Mouse (Mus musculus) lung, postnatal 10 days (tissue): ENCODE measurements around the gene Ggact.
A peak's percentile ranks its signal among the peaks of the same experiment; 100 is the strongest.

ENCODE experiments used
- DNase-seq: peaks from one replicate; pipeline ENCODE4 v3.0.0; 2021

Gene Ggact

GRCm38 (mm10) chr14:122896106-122896505 is 17.5 kb downstream of the Ggact start:
- no peak for DNase-seq

- no peak for DNase-seq
Observed at GRCm38 (mm10) chr14:122891470-122891968, 22.0 kb downstream of the Ggact start.

GRCm38 (mm10) chr14:122888480-122888872 is 25.1 kb downstream of the Ggact start:
- no peak for DNase-seq

GRCm38 (mm10) chr14:122887702-122888479 is 25.7 kb downstream of the Ggact start:
- no peak for DNase-seq

- DNase-seq = no peak
Observed at GRCm38 (mm10) chr14:122887278-122887677, 26.3 kb downstream of the Ggact start.

GRCm38 (mm10) chr14:122885893-122886292 is 27.7 kb downstream of the Ggact start:
- DNase-seq = no peak

- peak; percentile 35 for DNase-seq
Observed at GRCm38 (mm10) chr14:122883821-122884584, 29.6 kb downstream of the Ggact start.

- DNase-seq = no peak
Observed at GRCm38 (mm10) chr14:122883410-122883806, 30.1 kb downstream of the Ggact start.

- DNase-seq = no peak
Observed at GRCm38 (mm10) chr14:122882795-122883409, 30.7 kb downstream of the Ggact start.

GRCm38 (mm10) chr14:122882201-122882639 is 31.3 kb downstream of the Ggact start:
- DNase-seq = no peak

GRCm38 (mm10) chr14:122881699-122882098 is 31.9 kb downstream of the Ggact start:
- DNase-seq = no peak

- DNase-seq = no peak
Observed at GRCm38 (mm10) chr14:122880291-122880690, 33.3 kb downstream of the Ggact start.

- DNase-seq = no peak
Observed at GRCm38 (mm10) chr14:122877787-122878186, 35.8 kb downstream of the Ggact start.

- no peak for DNase-seq
Observed at GRCm38 (mm10) chr14:122876723-122877122, 36.8 kb downstream of the Ggact start.

- DNase-seq = peak; percentile 79
Observed at GRCm38 (mm10) chr14:122876163-122876562, 37.4 kb downstream of the Ggact start.

GRCm38 (mm10) chr14:122875636-122876035 is 37.9 kb downstream of the Ggact start:
- DNase-seq = no peak

- DNase-seq = no peak
Observed at GRCm38 (mm10) chr14:122875056-122875455, 38.5 kb downstream of the Ggact start.

- no peak for DNase-seq
Observed at GRCm38 (mm10) chr14:122872612-122873011, 40.9 kb downstream of the Ggact start.

GRCm38 (mm10) chr14:122871841-122872580 is 41.5 kb downstream of the Ggact start:
- DNase-seq = no peak

GRCm38 (mm10) chr14:122869831-122870230 is 43.7 kb downstream of the Ggact start:
- DNase-seq = no peak

GRCm38 (mm10) chr14:122867531-122868285 is 45.8 kb downstream of the Ggact start:
- DNase-seq = peak; percentile 63
